Mouse (Mus musculus): ENCODE data around the gene Cracr2a.

The Cracr2a gene

DNA sequence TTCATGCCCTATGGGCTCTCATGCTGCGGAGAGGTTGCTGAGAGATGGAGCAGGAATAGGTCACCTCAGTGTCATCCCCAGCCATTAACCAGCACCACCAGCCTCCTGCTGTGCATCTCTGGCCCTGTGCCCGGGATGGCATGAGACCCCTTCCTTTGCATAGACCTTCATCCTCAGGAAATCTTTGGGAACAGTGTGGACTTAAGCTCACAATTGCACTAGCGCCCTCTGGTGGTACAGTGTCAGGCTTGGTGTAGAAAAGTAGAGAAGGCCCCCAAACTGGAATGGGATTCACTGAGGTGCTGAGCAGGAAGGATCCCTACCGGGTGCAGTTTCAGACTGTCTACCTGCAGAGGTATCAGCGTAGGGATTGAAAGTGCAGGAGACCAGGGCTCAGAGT, 64.0 kb downstream of the Cracr2a start:
- in situ Hi-C loops (cut with MseI, MboI): no loop called here

DNA sequence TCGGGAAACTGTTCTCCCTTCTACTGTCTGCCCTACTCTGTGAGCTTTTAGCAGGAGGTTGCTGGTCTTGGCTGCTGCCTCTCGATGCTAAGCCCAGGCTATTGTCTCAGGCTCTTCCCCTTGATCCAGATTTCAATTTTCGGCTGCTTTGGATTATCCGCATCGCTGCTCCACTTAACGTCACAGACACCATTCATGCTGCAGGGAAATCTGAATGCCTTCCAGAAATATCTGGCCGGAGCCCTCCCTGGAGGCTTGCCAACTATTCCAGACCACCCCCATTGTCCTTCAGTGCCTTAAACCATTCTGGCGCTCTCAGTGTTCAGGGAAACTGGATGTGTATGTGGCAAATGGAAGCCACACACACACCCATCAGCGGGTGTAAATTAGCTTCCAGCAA, 66.3 kb downstream of the Cracr2a start:
- in situ Hi-C loops (cut with MseI, MboI): no loop called here

DNA sequence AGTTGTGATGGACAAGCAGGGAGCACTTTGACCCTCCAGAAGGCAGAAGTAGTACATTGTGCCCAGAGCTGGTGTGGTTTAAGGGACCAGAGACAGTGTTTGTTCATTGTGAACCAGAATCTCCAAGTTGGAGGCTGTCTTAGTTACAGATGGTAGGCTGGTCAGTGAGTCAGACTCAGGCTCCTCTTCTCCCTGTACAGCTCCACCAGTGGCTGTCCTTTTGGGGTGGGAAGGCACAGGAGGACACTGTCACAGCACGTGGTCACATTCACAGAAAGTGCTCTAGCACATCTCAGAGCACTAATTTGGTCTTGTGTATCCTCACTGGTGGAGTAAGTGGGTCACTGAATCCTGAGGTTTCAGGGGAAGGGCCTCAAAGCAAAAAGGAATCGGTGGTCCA, 68.1 kb downstream of the Cracr2a start:
- in situ Hi-C loops (cut with MseI, MboI): no loop called here

DNA sequence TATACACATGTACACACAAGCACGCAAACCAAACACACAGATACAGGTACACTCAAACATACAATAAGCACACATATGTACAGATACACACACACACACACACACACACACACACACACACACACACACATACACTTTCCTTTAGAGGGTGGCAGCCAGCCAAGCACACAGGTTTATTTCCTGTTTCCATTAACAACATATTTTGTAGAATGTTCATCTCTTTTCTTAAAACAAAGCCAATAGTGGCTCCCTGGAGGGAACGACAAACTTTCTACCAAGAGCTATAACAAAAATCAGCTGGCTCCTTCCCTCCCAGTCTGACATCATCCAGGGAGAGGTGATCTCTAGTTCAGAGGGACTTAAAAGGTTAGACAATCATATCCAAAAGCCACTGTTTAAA, 73.7 kb downstream of the Cracr2a start:
- in situ Hi-C loops (cut with MseI, MboI): no loop called here

DNA sequence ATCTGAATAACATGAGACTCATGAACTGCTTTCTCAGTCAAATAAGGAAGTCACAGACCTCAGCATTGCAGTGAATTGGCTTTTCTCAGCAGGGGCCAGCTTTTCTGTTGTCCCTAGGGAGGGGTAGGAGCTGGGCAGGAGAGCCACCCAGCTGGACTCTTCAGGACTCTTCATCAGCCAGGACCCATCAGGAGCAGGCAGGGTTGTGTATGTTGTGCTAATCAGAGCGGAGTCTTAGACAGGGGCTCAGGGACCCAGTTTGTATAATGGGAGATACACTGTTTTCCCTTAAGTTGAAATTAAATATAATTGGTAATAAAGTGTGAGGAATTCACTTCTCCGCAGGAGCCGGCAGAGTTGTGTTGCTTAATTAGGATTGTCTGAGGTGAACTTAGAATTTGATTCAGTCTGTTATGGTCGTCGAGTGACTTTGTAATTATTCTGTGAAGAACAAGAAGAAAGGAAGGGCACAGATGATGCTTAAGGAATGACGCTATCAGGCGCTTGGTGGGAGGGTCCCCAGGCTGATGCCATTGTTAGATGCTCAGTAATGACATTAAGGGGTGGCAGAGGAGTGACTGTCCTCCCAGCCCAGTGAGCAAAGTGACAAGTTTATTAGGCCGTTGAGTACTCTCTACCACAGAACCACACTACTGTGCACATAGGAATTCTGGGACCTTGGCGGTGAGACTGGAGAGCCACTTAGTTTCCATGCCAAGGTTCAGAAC, 74.5 kb downstream of the Cracr2a start:
- in situ Hi-C loops (cut with MseI, MboI): no loop called here

DNA sequence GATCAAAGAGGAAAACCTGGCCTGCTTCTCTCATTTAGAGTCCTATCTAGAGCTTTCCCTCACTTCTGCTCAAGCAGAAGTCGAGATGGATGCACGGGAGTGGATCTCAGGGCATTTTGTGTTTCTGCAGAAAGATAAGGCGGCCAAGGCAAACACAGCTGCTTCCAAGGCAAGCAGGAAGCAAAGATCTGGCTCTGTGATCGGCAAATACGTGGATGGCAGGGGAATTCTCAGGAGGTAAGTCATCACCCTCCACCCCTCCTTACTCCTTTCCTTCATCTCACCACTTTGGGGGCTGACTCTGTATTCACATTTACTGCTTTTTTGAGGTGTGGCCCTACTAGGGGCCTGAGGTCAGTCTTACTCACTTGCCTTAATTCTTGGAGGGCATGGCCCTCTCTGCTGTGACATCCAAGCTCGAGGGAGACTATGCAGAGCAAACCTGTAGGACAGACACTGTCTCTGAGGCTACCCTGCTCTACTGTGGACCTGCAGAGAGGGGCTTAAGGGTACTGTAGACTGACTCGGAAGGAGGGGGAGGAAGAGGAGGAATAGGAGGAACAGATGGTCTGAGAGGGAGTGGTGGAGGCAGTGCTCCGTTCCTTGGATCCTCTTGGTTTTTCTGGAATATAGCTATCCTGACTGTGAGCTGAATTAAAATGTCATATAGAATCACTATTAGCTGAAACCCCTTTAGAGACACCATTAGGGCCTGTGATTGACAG, 80.1 kb downstream of the Cracr2a start:
- in situ Hi-C loops (cut with MseI, MboI): no loop called here

DNA sequence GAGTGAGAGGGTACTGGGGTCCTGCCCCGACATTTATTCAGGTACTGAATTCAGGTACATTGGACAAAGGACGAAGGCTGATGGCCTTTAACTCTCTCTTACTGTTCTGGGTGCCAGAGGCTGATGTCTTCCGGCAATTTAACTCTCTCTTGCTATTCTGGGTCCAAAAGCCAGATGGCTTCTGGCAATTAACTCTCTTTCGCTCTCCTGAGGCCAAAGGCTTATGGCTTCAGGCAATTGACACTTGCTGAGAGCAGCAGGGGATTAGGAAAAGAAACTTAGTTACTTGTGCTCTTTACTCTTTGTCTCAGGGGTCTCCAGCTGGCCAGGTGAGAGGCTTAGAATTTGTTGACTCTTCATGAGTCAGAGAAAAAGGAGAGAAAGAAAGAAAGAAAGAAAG, 94.8 kb downstream of the Cracr2a start:
- in situ Hi-C loops (cut with MseI, MboI): no loop called here

DNA sequence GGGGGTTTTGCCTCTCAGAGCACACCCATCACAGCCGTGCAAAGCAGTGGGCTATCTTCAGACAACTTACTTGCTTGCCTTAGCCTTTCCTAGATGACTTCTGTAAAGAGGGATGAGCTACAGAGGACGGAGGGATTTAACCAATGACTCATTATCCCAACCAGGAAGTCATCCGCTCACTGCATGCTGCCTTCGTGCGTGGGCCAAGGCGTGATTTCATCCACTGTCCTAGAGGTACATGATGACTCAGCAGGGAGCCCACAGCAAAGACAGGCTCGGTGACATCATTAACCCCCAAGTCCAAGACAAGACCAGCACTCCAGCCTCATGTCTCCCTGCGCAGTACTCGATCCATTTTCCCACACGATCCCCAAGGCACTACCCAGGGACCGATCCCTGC, 96.0 kb downstream of the Cracr2a start:
- in situ Hi-C loops (cut with MseI, MboI): no loop called here

DNA sequence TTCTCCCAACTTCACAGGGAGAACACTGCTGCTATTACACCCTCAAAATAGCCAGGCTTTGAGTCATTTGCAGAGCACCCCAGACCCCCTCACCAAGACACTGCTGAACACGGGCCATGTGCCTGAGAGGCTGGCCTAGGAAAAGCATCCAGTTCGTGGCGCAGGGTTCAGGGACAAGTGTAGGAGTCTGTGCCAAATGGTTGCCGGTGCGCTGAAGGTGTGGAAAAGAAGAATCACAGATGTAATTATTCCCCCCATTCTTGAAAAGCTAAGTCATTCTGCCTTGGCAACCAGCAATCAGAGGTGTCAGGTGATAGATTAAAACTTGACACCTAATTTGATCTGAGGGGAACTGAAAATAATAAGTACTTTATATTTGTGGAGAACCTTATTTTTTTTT, 98.3 kb downstream of the Cracr2a start:
- in situ Hi-C loops (cut with MseI, MboI): no loop called here

DNA sequence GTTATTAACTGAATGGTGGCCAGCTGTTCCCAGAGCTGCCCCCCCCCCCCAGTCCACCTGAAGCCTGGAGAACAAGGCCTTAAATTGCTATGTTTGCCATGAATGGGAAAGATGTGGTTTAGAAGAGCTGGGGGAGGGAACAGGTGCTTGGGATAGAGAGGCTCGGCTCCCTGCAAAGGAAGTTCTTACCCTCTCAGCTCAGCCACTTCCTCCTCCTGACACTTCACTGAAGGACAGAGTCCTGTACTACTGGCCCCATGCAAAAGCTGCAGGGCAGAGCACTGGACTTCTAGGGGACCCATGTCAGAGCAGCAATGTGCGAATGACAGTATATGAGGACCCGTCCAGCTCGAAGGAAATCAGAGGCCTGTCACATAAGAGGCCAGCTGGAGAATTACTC, 98.8 kb downstream of the Cracr2a start:
- in situ Hi-C loops (cut with MseI, MboI): no loop called here

DNA sequence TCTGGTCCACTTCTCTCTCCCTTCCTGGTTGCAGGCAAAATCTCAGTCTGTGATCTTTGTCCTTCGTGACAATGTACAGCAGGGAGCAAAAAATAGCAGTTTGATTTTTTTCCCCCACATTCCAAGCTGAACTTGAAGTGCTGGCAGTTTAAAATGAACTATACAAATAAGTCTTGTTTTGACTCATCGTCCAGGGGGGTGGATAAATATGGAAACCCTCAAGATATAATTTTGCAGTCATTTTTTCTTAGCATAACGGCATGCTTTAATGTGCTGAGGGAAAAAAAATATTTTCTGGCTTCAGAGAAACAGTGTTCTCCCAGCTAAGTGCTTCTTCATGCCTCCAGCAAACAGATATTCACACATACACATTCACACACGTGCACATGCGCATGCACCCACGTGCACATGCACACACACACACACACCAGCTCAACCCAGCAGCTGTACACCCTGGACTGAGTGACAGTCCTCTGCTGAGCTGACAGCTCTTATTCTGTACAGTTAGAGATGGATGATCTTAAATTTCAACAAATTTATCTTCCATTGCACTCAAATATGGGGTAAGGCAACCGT, 100.7 kb downstream of the Cracr2a start:
- in situ Hi-C loops (cut with MseI, MboI): no loop called here

DNA sequence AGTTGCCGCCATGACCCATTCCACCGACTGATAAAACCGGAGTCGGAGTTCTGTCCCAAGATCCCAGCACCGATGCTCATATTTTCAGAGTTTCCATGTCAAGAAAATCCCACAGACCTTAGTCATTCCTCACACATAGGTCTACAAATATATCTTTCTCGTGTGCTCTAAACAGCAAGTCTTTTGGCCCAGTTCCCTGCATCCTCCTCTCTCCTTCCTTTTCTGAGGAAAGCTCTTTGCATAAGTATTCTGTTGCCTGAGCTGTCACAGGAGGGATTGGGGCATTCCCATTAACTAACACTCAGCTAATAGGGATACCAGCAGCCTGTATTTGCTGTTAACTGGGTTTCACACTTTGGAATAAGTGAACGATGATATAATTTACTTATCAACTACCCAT, 102.1 kb downstream of the Cracr2a start:
- in situ Hi-C loops (cut with MseI, MboI): no loop called here

DNA sequence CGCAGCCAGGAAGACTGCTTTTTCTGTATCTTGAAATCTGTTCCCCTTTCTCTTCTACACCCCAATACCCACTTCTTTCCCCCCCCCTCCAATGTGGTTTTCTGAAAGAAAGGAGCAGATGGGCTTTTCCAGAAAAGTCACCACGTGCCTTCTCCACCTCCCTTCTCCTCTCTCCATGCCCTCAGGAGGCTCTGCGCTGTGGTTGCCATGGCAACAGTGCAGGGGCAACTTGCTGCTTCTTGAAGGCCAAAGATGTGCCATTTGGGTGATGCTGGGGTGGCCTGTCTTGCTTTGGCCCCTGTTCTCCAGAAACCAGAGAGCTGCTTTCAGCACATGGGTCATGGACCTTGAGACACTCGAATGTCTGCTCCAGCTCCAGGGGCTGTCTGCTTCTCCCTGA, 108.2 kb downstream of the Cracr2a start:
- in situ Hi-C loops (cut with MseI, MboI): no loop called here

DNA sequence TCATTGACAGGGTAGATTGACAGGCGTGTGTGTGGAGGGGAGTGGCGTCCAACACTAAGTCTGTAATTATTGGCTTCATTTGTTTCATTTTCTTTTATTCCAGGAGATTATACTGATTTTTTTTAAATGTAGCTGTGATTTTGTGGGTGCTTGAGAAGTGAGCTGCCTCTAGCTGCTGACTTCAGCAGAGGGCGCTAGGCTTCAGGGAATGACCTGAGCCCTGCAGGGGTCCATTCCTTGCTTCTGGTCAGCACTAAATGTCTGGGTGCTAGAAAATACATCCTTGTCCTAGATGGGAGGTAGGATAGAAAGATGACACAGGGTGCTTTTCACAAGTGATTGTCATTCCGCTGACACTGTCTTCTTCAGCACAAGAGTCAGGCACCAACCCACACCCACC, 108.9 kb downstream of the Cracr2a start:
- in situ Hi-C loops (cut with MseI, MboI): no loop called here

DNA sequence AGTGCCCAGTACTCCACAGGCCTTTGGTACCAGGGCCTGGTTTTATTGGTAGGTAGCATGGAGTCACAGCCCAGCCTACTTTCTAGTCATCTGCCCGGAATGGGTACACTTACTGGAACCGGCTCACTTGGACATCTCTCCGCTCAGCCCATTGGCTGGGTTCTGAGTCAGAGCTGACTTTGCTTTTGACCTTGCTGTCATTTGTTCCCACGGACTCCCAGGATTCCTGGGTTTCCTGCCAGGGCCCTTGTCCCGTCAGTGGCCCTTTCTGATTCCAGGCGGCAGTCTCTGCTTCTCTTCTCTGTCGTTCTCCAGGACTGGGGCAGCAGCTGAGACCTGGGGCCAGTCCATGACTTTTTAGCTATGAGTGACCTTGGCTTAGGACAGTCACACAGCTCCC, 110.9 kb downstream of the Cracr2a start:
- in situ Hi-C loops (cut with MseI, MboI): no loop called here

DNA sequence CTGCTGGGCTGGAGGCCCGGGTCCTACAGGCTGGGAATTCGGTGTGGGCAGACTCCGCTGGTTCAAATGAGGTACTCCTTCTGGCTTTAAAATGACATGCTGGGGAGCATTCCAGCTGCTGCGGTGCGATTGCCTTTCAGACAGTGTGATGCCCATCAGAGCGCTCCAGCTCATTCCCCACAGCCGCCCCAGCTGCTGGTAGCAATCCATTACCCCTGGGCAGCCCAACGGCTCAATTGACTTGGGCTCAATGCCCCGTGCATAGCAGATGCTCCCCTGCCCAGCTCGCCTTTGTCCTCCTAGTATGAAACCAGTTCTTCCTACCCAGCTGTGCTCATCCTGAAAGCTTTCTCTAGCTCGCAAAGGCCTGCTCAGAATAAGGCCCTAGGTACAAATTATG, 115.7 kb downstream of the Cracr2a start:
- in situ Hi-C loops (cut with MseI, MboI): no loop called here

DNA sequence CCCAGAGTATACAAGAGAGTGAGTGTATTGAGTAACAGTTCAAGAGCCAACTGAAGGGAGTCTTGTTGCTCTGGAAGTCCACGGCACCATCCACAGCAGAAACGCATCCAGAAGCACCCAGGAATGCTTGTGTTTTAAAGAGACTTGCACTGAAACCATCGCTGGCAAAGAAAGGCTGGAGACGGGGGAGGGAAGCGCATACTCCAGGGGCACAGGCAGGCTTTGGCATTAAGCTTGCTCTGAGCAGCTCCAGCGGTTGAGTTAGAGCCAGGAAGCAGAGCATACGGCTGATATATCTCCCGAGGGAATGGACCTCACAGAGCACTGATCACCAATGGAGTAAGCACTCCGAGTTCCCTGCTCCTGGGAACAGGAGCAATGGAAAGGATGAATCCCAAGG, 117.2 kb downstream of the Cracr2a start:
- in situ Hi-C loops (cut with MseI, MboI): no loop called here

DNA sequence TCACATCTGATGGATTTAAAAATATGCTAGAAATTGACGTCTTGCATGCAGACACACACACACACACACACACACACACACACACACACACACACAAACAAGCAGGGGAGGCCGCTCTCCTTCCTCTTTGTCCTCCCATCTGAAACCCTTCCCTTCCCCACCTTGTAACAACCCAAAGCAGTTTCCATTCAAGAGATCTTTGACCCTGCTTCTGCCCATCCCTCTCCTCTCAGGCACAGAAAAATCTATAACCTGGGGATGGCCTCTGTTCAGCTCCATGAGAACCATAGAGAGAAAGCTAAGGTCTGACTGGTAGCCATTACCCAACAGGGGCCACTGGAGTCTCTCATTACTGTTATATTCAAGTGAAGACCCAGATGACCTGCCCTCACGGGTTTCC, 117.9 kb downstream of the Cracr2a start:
- in situ Hi-C loops (cut with MseI, MboI): no loop called here

DNA sequence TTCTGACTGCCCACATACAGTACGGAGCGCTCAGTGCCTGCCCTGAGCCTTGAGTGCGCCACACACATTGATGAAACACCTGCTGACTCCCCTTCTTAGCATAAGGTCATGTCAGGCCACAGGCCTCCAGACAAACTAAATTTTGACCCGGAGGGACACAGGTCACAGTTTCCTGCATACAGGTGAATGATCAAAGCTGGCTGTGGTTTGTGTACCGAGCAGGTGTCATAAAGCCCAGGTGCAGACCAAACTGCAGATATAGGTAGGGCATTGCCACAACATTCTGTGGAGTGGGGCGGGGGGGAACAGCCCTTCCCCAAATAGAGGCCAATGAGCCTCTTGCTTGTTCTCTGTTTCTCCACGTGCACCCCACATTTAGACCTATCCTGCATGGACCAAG, 119.6 kb downstream of the Cracr2a start:
- in situ Hi-C loops (cut with MseI, MboI): no loop called here

DNA sequence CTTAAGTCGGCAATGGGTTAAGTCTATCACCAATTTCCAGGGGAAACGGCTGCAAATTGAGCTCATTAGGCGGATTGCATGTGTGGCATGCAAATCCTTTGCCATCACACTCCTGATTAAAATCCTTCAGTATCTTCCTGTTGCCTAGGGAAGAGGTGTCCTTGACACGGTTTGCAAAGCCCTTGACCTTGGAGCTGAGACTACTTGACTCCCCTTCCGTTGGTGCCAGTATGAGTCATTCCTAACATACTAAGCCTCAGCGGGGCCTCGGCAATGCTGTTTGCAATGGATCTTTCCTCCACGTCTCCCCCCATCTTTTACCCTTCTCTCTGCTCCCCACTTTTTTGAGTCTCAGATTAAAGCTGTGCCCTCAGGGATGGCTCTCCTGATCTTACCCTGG, 122.4 kb downstream of the Cracr2a start:
- in situ Hi-C loops (cut with MseI, MboI): no loop called here

DNA sequence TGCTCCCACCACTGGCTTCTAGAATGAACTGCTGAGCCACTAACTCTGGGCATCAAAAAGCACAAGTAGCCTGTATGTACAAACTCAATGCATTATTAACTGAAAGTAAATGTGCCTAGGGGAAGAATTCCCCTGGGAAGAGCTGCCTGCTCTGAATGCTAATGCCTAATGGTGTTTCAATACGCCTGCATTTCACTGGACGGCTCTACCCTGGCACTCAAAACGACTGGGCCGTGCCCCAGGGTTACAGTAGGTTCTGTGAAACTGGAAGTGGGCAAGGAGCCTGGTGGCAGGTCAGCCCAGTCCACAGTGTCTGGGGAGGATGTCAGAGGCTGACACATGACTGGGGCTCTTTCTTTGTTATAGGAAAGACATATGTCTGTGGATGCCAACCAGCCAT, 123.8 kb downstream of the Cracr2a start:
- in situ Hi-C loops (cut with MseI, MboI): no loop called here

DNA sequence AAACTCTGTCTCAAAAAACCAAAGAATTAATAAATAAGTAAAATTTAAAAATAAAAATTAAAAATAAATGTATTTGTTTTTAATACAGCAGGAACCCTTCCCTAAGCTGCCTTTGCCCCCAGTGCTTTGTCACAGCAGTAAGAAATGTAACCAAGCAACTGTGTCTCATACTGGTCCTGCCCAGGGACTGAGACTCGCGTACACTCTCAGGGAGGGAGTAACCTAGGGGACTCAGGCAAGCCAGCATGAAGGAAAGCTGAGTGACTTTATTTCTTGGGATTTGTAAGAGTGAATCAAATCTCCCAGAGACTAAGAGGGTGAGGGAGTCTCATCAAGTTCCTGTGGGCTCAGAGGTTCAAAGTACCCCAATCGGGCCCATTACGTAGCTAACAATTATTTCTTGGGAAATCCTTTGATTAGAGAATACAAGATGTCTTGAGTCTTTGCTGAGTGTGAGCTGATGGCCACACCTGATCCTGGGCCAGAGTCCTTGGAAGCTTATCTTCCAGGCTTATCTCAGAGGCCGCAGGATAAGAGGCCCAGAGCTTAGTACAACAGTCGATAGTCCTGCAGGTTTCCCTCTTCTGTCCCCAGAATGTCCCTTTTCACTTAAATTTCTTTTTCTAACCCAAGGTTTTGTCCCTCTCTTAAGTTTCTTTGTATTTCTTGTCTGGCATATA, 126.2 kb downstream of the Cracr2a start:
- in situ Hi-C loops (cut with MseI, MboI): no loop called here

DNA sequence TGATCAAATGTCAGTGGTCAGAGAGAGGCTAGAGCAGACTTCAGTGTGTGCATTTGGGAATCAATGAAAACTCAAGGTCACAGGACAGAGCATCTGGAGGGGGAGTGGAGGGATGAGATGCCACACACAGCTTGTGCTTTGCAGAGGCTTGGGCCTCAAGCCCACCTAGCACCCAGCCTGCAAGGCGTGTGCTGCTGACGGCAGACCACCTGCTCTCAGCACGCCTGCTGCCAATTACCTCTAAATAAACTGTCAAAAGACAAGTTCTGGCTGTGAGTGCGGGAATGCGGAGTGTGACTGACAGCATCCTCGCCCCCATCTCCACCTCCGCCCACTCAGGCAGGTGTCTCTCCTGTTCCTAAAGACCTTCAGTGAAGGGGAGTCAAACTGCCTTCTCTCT, 131.2 kb downstream of the Cracr2a start:
- in situ Hi-C loops (cut with MseI, MboI): no loop called here

Data from mouse trophoblast stem cell (cell line).